Mouse (Mus musculus) MEL (cell line): ENCODE data around the gene Gm45808. TPM values are rescaled to one million over a fixed set of nuclear protein-coding genes. Genes with fewer than 3 reads are reported as not detected.

Experiments
- DNase-seq: peaks from one replicate; pipeline ENCODE4 v3.0.0; 2011; ENCODE audit warnings: low read depth, low spot score
- H3K27ac ChIP-seq: 2 replicates; pipeline ENCODE4 v1.5.1; 2012; ENCODE audit warnings: low read depth, mild to moderate bottlenecking, control low read depth, low read length, moderate library complexity; ENCODE audit not compliant: control insufficient read depth
- H3K27me3 ChIP-seq, 2 experiments: fragments of 150-350 bp in 1 of 2; sonication (generic) in 1 of 2; 2 replicates each; pipeline ENCODE4 v1.6.1; 2012; ENCODE audit warnings: low read length in 2 of 2, mild to moderate bottlenecking in 2 of 2, improper control_type of control experiment in 1 of 2, moderate library complexity in 1 of 2; ENCODE audit not compliant: insufficient read depth in 2 of 2, control insufficient read depth in 1 of 2
- H3K36me3 ChIP-seq, 2 experiments: 2 replicates each; pipeline ENCODE4 v1.6.1; 2012 to 2014; ENCODE audit warnings: low read length in 2 of 2, improper control_type of control experiment in 1 of 2, inconsistent platforms in 1 of 2, mild to moderate bottlenecking in 1 of 2; ENCODE audit not compliant: insufficient read depth in 2 of 2, control insufficient read depth in 1 of 2
- H3K4me1 ChIP-seq, 2 experiments: fragments of 150-350 bp in 1 of 2; sonication (generic) in 1 of 2; 2 replicates each; pipeline ENCODE4 v1.6.1; 2012; ENCODE audit warnings: low read length in 2 of 2, improper control_type of control experiment in 1 of 2, mild to moderate bottlenecking in 1 of 2; ENCODE audit not compliant: insufficient read depth in 2 of 2, control insufficient read depth in 1 of 2
- H3K4me3 ChIP-seq, 2 experiments: fragments of 150-350 bp in 1 of 2; sonication (generic) in 1 of 2; 2 replicates each; pipeline ENCODE4 v1.5.1; 2012; ENCODE audit warnings: low read depth in 2 of 2, low read length in 2 of 2, mild to moderate bottlenecking in 2 of 2, moderate library complexity in 2 of 2, control low read depth in 1 of 2, improper control_type of control experiment in 1 of 2; ENCODE audit not compliant: control insufficient read depth in 1 of 2, insufficient read depth in 1 of 2
- H3K79me2 ChIP-seq: 2 replicates; pipeline ENCODE4 v1.6.1; 2012; ENCODE audit warnings: mild to moderate bottlenecking, low read length, moderate library complexity; ENCODE audit not compliant: control insufficient read depth, poor library complexity, insufficient read depth
- H3K9ac ChIP-seq: 2 replicates; pipeline ENCODE4 v1.6.1; 2012; ENCODE audit warnings: low read depth, mild to moderate bottlenecking, control low read depth, low read length, moderate library complexity; ENCODE audit not compliant: control insufficient read depth, poor library complexity, severe bottlenecking
- H3K9me3 ChIP-seq: fragments of 150-350 bp; sonication (generic); replicated peaks from 2 replicates; pipeline ENCODE4 v1.6.1; 2012; ENCODE audit warnings: mild to moderate bottlenecking, low read length, improper control_type of control experiment, moderate library complexity; ENCODE audit not compliant: insufficient read depth
- CTCF ChIP-seq, 3 experiments: IDR thresholded peaks in 2 of 3; conservative IDR thresholded peaks in 1 of 3; 2 replicates each; pipeline ENCODE4 v1.5.1; 2011 to 2012; ENCODE audit warnings: low read length in 3 of 3, low read depth in 2 of 3, mild to moderate bottlenecking in 2 of 3, improper control_type of control experiment in 1 of 3, inconsistent platforms in 1 of 3, mixed read lengths in 1 of 3, moderate library complexity in 1 of 3; ENCODE audit not compliant: control insufficient read depth in 1 of 3, insufficient read depth in 1 of 3, poor library complexity in 1 of 3, severe bottlenecking in 1 of 3
- GATA1 ChIP-seq: IDR thresholded peaks from 2 replicates; pipeline ENCODE4 v1.6.1; 2011; ENCODE audit warnings: low read depth, low read length, improper control_type of control experiment
- HCFC1 ChIP-seq: IDR thresholded peaks from 2 replicates; pipeline ENCODE4 v1.6.1; 2012; ENCODE audit warnings: low read depth, mild to moderate bottlenecking, inconsistent platforms, low read length, improper control_type of control experiment, moderate library complexity
- MAFK ChIP-seq: IDR thresholded peaks from 2 replicates; pipeline ENCODE4 v1.6.1; 2011; ENCODE audit warnings: low read depth, mild to moderate bottlenecking, low read length, improper control_type of control experiment, borderline replicate concordance
- RAD21 ChIP-seq: IDR thresholded peaks from 2 replicates; pipeline ENCODE4 v1.6.1; 2011; ENCODE audit warnings: mild to moderate bottlenecking, low read depth, low read length, improper control_type of control experiment
- TCF12 ChIP-seq: IDR thresholded peaks from 2 replicates; pipeline ENCODE4 v1.6.1; 2014; ENCODE audit warnings: low read depth, mild to moderate bottlenecking, inconsistent platforms, low read length, improper control_type of control experiment, moderate library complexity
- UBTF ChIP-seq: IDR thresholded peaks from 2 replicates; pipeline ENCODE4 v1.6.1; 2012; ENCODE audit warnings: low read depth, mild to moderate bottlenecking, inconsistent platforms, low read length, improper control_type of control experiment, moderate library complexity, borderline replicate concordance; ENCODE audit not compliant: insufficient read depth
- ZKSCAN1 ChIP-seq: IDR thresholded peaks from 2 replicates; pipeline ENCODE4 v1.6.1; 2012; ENCODE audit warnings: low read depth, mild to moderate bottlenecking, inconsistent platforms, low read length, improper control_type of control experiment, moderate library complexity
- ZNF384 ChIP-seq: IDR thresholded peaks from 2 replicates; pipeline ENCODE4 v1.6.1; 2012; ENCODE audit warnings: low read depth, mild to moderate bottlenecking, inconsistent platforms, low read length, improper control_type of control experiment
- polyA plus RNA-seq, 2 experiments: library from polyadenylated mRNA; stranded (reverse) in 1 of 2; unstranded in 1 of 2; fragments of >175 nt in 1 of 2; fragments of >200 nt in 1 of 2; gene quantifications; 2 replicates each; pipeline versions ENCODE4 v1.2.1 to v1.2.4; 2012; ENCODE audit warnings: low replicate concordance in 2 of 2, low read depth in 1 of 2; ENCODE audit not compliant: insufficient read length in 2 of 2, insufficient read depth in 1 of 2, missing spikeins in 1 of 2
- total RNA-seq: library from RNA; depleted of rRNA; stranded (reverse); fragments of 300-350 nt; gene quantifications from 2 replicates; pipeline ENCODE4 v1.2.3, GENCODE M21; 2012

Gene Gm45808
- total and polyA plus RNA-seq, 3 experiments, result not detected

DNA sequence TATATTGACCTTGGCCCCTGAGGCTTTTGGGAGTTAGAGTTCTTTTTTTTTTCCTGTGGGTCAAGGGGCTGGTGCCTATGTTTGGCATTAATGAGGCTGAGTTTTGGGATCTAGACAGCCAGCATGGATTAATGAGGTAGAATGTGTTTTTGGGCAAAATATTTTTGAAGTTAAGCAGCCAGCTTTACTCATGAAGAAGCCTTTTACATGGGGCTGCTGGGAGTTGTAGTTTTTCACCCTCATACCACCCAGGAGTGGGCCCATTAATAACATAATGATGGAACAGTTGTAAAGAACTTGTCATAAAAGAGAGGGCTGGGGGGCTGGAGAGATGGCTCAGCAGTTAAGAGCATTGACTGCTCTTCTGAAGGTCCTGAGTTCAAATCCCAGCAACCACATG is 40.0 kb downstream of the Gm45808 start:
- Histone ChIP-seq H3K79me2 (no peaks in the 10 kb centered on the region), H3K4me1 (no peaks in the 10 kb centered on the region), H3K27ac (no peak overlapping the region), H3K9ac (no peak overlapping the region), H3K9me3 (no peaks in the 10 kb centered on the region), H3K4me3 (no peak overlapping the region), H3K36me3 (peaks cover 0 to 4% of the 10 kb centered on the region in 2 experiments; a peak in 1 of 4 replicates), H3K27me3 (no peaks in the 10 kb centered on the region)
- DNase-seq, result no peak
- TF ChIP-seq HCFC1, result peak; percentile 74
- TF ChIP-seq TCF12, result no peak

DNA sequence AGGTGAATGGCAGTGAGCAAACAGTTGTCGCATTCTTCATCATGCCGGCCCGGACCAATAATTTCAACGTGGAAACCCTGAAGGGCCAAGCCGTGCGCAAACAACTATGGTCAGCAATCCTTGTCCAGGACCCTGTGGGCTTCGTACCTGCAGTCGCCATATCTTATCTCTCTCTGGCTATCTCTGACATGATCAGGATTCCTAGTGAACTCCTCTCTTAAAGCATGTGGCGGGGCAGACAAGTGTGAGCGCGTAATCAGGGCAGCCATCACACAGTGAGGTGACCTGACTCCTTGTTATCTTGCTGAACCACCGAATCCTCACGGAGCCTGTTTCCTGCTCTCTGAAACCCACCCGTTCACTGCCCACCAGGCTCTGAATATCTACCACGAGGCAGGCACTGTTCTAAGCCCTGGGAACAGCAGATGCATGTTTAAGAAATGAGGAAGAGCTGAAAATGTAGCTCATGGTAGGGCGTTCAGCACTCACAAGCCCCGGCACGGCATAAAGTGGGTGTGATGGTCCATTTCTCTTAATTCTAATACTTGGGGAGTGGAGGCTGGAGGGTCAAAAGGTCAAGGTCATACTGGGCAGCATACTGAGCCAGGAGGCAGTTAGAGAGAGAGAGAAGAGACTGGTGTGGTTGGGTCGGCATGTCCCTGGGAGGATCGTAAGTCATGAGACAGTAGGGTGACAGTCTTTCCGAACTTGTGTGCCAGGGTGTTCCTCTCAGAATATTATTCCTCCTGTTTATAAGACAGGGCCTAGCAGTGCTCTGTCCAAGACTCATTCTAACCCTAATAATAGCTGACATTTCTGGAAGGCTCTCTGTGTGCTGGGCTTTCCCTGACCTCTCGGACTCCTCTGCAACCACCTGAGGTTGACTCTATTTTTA is 42.8 kb downstream of the Gm45808 start:
- Histone ChIP-seq H3K9ac (no peak overlapping the region), H3K9me3 (no peaks in the 10 kb centered on the region), H3K27me3 (no peaks in the 10 kb centered on the region), H3K27ac (no peak overlapping the region), H3K4me1 (no peaks in the 10 kb centered on the region), H3K79me2 (no peaks in the 10 kb centered on the region), H3K4me3 (no peak overlapping the region), H3K36me3 (peaks cover 0 to 4% of the 10 kb centered on the region in 2 experiments; a peak in 1 of 4 replicates)
- TF ChIP-seq CTCF (IDR thresholded peaks at IDR 0.05 in 2 of 3, conservative IDR thresholded peaks at IDR 0.05 in 1 of 3; ENCODE audit: control insufficient read depth in 1 of 3, insufficient read depth in 1 of 3, low read depth in 2 of 3, low read length in 3 of 3, poor library complexity in 1 of 3, severe bottlenecking in 1 of 3) (no peak), GATA1 (peak; percentile 23; the same call in 1 of the 2 replicates)
- no peak for DNase-seq

DNA sequence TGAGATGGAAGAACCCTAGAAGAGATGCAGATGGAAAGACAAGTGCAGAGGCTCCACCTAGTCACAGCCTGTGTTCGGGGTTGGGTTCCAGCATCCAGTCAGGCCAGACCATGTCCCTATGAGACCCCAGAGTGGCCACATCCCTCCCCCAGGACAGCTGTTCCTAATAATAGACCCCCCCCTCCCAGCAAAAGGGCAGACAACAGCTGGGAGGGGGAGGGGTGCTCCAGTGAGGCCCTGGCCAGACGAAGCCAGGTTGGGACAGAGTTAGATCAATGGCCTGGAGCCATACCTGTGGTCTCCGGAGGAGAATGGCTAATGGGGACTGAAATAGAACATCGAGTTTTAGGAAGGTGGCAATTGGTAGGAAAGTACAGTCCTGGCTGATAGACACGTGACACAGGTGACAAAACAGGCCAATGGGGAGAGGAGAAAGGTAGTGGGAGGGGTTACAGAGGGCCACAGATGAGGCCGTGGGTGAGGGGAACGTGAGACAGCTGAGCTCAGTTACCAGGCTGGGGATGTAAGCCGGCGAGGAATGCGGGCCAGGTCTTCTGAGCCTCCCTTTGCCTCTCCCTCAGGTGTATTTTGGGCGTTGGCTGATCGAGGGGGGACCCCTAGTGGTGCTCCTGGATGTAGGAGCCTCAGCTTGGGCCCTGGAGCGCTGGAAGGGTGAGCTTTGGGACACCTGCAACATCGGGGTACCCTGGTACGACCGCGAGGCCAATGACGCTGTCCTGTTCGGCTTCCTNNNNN is 48.9 kb downstream of the Gm45808 start, which contains the start of gene Ruvbl2:
TSS of gene Ruvbl2 (minus strand) at position 576 of the 756 bp plus-strand sequence.
- H3K79me2 ChIP-seq, result peaks cover 21% of the 10 kb centered on the region
- H3K27ac ChIP-seq, result no peak within 1 kb of the TSS
- H3K4me3 ChIP-seq, result no peak within 1 kb of the TSS
- TF ChIP-seq ZNF384, result no peak
- TF ChIP-seq UBTF, result no peak
- TF ChIP-seq CTCF (IDR thresholded peaks at IDR 0.05 in 2 of 3, conservative IDR thresholded peaks at IDR 0.05 in 1 of 3; ENCODE audit: control insufficient read depth in 1 of 3, insufficient read depth in 1 of 3, low read depth in 2 of 3, low read length in 3 of 3, poor library complexity in 1 of 3, severe bottlenecking in 1 of 3), result peak in 2 of 3 experiments; percentile 24 to 35; a peak in 4 of 6 replicates
- no peak for TF ChIP-seq TCF12
- TF ChIP-seq ZKSCAN1, result no peak
- TF ChIP-seq RAD21, result peak; percentile 7
- TF ChIP-seq MAFK, result no peak
- peaks cover 2 to 6% of the 10 kb centered on the region in 2 experiments; a peak in 3 of 4 replicates for H3K36me3 ChIP-seq
- no peaks in the 10 kb centered on the region for H3K27me3 ChIP-seq
- peaks cover 0 to 7% of the 10 kb centered on the region in 2 experiments; a peak in 3 of 4 replicates for H3K4me1 ChIP-seq
- no peaks in the 10 kb centered on the region for H3K9me3 ChIP-seq
- no peak within 1 kb of the TSS for H3K9ac ChIP-seq
- DNase-seq, result no peak
